Mouse (Mus musculus): ENCODE data around the gene Gm11032. TPM values are rescaled to one million over a fixed set of nuclear protein-coding genes. Genes with fewer than 3 reads are reported as not detected.
"Not testable (repeated sequence)": the region's sequence is repeated elsewhere in the genome, so short reads cannot be mapped to it uniquely, and the experiment has no call there.

The Gm11032 gene
- not detected in 2 replicates for polyA plus RNA-seq (2012; rRNA removed)

DNA sequence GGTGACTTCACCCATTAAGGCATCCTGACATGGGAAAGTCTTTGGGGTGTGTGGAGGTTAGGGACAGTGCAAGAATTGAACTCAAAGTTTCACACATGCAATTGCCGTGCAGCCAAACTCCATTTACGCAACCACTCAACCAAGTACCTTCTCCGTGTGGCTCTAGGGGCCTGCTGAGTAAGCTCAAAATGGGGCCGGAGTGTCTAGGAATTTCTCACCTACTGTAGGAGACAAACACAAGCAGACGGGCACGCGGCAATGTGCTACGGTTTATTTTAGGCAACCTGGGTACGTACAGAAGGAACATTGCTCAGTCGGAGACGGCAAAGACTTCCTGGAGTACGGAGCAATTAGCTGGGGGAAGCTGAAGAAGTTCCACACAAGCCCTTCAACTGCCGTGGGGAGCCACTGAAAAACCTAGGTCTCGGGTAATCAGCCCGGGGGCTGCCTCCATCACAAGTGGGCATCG is at the start of gene Gm11032:
Gene Gm11032, plus strand, starts transcription at position 51 of the 469 bp plus-strand sequence.
- 75% methylated on average over 16 of the region's 16 CpGs for WGBS

DNA sequence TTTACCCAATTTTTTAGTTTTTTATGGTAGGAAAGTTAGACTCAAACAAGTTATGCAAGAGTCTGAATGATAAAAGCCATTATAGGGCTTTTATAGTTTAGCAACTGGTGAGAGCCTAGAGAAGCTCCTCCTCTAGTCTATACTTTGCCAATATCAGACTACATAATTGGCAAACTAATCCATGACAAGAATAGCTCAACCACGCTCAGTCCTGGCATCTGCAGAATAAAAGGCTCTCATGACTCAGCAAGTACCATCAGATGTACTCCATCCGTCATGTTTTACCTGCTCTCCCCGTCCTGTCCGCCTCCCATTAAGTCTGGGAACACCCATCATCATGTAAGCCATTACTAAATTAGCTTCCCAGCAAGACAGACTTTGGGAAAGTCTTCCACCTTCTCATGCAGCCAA is 48.4 kb upstream of the Gm11032 start:
- no peak for DNase-seq (ENCODE audit: low read depth, low spot score)
- 13% methylated on average over 4 of the region's 4 CpGs for WGBS

More for the DNA sequence above, at the start of gene Gm11032:
- DNase-seq (ENCODE audit: low read depth, low spot score) = no peak

DNA sequence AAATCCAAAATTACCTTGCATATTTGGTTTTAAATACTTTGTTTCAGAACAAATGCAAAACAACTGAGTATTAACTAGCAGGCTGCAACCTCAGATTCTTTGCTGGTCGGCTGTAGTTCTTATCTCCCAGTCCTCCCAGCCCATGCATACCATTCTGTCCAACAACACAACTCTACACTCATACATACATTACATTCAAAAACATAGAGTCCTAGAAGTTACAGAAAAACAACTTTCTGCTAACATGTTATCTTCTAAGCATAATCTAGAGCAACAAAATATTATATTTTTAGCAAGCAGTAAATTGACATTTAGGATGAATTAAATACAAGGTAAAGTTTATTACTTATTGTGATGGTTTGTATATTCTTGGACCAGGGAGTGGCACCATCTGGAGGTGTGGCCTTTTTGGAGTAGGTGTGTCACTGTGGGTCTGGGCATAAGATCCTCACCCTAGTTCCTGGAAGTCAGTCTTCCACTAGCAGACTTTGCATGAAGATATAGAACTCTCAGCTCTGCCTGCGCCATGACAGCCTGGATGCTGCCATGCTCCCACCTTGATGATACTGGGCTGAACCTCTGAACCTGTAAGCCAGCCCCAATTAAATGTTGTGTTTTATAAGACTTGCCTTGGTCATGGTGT is 43.7 kb upstream of the Gm11032 start:
- not testable (repeated sequence) for DNase-seq (ENCODE audit: low read depth, low spot score)
- WGBS = 77% methylated on average over 2 of the region's 2 CpGs

DNA sequence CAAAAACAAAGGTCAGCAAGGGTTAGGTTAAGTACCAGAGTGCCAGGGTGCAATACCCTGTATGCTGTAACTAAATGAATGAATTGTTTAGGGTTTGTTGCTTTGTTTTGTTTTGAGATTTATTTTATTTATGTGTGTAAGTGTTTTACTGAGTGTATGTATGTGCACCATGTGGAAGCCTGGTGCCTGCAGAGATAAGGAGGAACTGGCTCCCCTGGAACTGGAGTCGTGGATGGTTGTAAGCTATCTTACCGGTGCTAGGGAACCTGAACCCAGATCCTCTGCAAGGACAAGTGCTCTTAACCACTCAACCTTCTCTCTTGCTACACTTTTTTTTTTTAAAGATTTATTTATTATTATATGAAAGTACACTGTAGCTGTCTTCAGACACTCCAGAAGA is 42.8 kb upstream of the Gm11032 start:
- DNase-seq (ENCODE audit: low read depth, low spot score) = no peak
- 88% methylated on average over 2 of the region's 2 CpGs for WGBS

DNA sequence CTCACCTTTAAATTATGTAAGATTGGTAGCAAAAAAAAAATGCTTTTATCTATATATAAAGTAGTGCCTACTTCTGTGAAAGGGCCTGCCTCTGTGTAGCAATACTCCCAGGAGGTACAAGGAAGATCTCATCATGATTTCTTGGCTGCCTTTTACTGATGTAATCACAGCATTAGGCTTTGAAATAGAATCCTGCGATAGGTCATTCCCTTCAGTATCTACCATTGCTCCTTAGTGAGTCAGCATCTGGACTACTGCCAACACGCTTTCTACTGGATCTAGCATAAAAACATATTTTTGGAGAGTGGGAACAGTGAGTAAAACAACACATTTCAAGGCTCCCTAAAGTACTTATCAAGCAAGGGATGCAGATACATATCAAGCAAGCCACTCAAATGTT is 41.2 kb upstream of the Gm11032 start:
- WGBS = 12% methylated on average over 2 of the region's 2 CpGs
- no peak for DNase-seq (ENCODE audit: low read depth, low spot score)

DNA sequence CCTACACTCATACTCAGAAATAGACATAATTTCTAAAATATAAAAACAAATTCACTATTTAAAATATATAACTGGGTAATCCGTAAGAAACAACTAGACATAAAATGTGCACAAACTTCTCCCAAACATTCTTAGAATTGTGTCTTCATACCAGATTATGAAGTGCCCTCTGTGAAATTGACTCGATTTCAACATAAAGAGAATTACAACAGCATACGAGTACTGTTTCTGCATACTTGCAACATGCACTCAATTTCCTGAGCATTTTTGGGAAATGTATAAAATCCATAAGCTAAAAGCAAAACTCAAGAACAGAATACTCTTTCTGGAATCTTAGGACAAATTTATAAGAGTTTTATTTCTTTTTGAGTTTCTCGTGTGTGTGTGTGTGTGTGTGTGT is 28.1 kb upstream of the Gm11032 start:
- DNase-seq (ENCODE audit: low read depth, low spot score) = no peak
- 69% methylated on average over 4 of the region's 4 CpGs for whole genome bisulfite sequencing

DNA sequence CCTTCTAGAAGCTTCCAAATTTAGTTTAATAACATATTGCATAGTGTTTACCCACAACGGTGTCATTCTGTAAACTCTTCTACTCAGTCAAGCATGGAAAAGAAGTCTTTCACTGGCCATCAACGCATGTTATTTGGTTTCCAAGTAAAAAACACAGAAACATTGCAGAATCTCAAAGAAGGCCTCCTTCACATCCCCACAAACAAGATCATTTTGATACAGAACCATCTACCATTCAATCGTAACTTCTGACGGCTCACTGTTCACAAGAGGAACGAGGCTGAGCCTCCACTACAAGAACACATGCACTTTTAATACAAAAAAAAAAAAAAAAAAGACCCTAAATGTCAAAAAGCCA is 26.4 kb upstream of the Gm11032 start:
- 4% methylated on average over 5 of the region's 5 CpGs for WGBS
- no peak for DNase-seq (ENCODE audit: low read depth, low spot score)

DNA sequence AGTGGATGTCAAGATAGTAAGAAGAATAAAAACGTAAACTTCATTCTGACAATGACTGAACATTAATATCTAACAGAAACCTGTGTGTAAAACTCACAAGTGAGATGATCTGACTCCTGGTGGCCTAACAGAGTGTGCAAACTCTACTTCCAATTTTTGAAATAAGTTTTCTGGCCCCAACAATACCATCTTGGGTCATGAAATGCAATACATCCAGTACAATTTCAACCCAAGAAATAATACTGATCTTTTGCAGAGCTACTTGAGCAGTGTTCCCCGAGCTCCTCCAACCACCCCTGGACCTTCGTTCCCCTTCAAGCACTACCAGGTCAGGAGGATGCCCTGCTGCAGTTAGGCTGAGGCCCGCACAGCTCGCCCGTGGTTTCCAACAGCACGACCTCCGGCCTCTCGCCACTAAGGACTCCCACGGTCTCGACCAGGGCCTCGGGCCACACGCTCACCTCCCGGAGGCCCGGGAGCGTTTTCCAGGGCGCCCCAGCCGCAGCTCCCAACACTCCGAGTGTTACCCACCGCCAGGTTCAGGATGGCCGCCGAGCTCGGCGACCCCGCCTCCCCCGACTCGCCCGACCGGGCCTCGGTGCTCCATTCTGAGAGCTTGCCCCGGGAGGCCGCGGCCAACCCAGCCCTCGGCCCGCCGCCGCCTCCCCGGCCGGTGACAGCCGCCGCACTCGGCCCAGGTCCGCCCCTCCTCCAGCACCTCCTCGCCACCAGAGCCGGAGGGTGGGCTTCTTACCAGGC is 25.8 kb upstream of the Gm11032 start:
- under 1% methylated on average over 45 of the region's 45 CpGs for WGBS
- DNase-seq (ENCODE audit: low read depth, low spot score) = no peak

DNA sequence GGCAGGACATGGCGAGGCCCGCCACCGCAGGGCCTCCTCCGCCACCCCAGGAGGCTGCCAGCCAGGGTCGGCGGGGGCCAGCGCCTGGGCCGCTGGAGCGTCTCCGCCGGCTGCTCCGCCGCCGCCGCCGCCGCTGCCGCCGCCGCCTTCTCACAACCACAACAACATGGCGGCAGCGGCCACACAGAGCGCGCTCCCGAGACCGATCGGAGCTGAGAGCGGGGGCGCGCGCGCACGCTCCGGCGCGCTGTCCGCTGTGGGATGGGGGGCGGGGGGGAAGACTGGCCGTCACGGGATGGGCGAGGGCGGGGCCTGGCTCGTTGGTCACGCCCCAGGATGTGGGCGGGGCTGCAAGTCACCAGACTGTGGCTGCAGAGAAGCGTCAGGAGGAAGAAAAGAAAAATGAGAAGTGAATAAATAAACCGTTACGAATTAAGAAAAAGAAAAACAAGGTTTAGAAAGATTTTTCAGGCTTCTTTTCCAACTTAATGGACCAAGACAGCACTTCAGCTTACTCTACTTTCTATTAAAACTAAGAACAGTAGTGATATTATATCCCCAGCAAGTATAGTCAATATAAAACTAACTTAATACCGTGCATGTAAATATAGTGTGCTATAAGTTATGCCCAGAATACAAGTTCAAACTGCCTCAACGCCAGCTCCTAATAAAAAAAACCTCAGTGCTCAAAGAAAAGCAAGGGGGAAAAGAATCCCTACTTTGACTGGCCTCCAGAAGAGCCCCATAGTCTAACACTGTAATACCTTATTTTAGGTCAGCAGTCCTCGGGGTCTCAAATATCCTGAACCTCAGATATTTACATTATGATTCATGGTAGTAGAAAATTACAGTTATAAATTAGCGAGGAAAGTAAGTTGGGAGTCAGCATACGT is 25.0 kb upstream of the Gm11032 start, which contains the start of gene Mtmr3:
Gene Mtmr3, minus strand, starts transcription at position 256 of the 893 bp plus-strand sequence.
- WGBS = 4% methylated on average over 53 of the region's 53 CpGs
- peak; percentile 78 for DNase-seq (ENCODE audit: low read depth, low spot score)

DNA sequence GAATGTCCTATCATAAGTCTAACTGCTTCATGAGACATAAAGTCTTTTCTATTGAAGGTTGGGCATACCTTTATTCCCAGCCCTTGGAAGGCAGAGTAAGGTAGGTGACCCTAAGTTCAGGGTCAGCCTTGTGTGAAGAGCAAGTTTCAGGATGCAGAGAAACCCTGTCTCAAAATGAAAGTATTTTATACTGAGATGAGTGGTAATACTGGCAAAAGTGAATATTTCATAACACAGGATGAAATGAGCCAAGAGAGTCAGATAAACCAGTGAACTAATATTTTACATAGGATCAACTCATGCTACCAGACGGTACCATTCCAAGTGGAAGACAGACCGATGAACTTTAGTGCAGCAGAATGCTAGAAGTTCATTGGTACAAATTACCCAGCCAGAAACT is 21.5 kb upstream of the Gm11032 start:
- DNase-seq (ENCODE audit: low read depth, low spot score) = no peak
- WGBS = 80% methylated on average over 2 of the region's 2 CpGs

DNA sequence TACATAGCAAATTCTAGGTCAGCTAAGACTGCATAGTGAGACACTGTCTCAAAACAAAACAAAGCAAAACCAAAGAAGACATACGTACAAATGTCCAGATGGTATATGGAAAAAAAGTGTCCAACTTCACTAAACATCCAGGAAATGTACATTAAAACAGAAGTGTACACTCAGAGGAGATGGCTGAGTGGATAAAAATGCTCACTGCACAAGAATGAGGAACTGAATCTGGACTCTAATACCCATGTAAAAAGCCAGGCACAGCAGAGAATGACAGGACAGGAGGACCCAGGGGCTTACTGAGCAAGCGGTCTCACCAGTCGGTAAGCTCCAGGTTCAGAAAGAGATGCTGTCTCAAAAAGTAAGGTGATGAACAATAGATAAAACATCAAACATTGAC is 20.0 kb upstream of the Gm11032 start:
- DNase-seq (ENCODE audit: low read depth, low spot score) = no peak

DNA sequence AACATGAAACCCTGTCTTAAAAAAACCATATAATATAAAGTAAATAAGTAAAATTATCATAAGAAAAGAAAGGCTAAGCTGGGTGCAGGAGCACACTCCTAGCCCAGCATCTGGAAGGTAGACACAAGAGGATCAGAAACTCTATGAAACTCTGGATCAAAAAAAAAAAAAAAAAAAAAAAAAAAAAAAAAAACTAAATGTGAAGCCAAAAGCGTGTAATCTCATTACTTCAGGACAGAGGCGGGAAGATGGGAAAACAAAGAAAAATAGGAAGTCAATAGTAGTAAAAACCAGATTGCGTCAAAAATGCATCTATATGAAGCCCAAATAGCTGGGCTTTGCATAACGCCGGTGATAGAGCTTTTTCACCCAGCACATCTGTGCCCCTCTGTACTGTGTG is 18.0 kb upstream of the Gm11032 start:
- WGBS = 90% methylated on average over 5 of the region's 5 CpGs
- DNase-seq (ENCODE audit: low read depth, low spot score) = no peak

More for the DNA sequence above, 20.0 kb upstream of the Gm11032 start:
- 89% methylated on average over 3 of the region's 3 CpGs for WGBS

DNA sequence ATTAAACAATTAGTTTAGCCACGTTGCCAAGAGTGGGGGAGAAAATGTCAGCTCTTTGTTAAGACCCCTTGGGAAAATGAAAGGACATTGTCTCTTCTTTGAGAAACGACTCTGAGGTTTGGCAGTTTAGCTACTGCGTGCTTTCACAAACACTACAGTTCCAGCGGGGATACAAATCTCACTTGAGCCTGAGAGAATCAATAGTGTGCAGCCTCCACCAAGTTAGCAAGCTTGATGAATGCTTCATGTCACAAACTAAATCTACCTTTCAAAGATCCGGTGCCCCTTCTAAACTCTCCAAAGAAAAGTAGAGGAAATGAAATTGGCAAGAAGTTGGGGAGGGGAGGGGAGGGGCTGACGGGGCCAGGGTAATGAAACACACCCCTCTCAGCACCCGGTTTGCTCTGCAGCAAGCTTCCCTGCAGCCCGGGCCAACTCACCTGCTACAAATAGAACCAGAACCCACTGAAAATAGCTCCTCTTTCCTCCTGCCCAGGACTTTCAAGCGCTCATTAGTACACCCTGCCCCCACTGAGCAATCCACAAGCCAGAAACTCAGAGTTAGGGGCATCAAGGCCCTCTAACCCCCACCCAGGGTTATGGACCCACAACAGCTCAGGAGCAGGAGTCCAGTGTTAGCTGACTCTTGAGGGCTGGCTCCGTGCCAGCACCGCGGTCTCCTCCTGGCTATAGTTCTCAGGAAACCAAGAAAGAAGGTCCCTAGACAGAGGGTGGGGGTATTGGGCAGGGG is 17.0 kb upstream of the Gm11032 start:
- WGBS = 20% methylated on average over 12 of the region's 12 CpGs
- DNase-seq (ENCODE audit: low read depth, low spot score) = no peak

DNA sequence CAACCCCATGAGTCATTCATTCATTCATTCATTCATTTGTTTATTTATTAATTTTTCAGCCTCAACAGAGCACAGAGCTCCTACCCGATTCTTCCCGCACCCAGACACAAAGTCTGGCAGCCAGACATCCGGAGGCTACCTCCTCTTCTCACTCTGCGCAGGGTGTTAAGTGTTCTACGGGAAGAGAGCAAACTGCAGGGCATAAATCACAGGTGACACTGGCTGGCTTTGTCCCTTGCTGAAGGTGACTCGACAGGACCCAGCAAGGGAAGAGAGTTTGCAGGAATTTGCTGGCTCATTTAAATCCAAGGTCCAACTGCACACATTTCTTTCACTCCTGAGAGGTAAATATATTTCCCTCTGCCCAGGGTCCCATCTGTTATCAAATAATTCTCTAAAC is 15.4 kb upstream of the Gm11032 start:
- no peak for DNase-seq (ENCODE audit: low read depth, low spot score)
- 42% methylated on average over 6 of the region's 6 CpGs for WGBS

DNA sequence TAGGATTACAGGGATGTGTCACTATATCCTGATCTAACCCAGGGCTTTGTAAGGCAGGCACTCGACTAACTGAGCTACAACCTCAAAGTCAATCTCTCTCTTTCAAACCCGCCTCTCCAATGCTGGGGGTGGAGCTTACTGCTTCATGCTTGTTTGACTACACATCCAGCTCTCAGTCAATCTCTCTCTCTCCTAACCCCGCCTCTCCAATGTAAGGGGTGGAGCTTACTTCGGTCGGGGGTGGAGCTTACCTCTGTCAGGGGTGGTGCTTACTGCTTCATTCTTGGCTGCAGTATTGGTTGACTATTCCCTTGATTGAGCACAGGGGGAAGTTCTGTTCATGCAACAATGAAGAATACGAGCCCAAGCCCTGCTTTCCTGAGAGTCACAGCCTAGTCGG is 14.5 kb upstream of the Gm11032 start:
- WGBS = 55% methylated on average over 7 of the region's 7 CpGs

DNA sequence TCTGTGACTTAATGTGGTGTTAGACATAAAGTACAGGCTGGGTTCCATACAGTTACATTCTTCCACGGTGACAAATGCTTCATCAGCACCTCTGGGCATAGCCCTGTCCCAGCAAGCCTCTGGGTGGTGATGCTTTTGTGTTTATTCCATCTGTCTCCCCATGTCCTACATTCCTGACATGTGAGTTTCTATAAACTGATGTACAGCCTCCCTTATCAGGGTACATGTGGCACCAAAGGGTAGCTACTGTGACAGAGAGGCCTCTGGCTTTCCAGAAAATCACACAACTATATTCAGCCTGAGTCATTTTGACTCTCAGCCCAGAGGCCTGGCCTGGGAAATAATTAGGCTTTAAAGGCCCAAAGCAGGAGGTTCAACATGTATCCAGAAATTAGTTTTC is 13.3 kb upstream of the Gm11032 start:
- no peak for DNase-seq (ENCODE audit: low read depth, low spot score)
- 67% methylated on average over 1 of the region's 1 CpGs for WGBS

More for the DNA sequence above, 14.5 kb upstream of the Gm11032 start:
- DNase-seq (ENCODE audit: low read depth, low spot score) = no peak

DNA sequence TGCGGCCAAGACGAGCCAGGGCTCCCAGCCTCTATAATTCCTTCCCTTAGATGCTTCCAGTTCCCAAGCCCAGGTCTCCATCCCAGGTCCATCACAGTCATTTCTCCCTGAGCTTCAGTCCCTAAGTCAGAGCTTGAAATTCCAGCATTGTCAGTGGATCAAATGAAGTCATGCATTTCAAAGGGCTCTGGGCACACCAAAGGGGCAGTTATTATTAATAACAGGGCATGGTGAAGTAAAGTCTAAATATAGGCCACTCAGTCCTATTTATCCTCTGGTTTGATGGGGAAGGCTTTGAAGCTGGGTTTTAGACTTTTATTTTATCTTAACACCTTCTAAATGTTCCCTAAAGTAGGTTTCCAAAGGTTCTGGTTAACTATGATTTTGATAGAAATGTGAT is 8.0 kb upstream of the Gm11032 start:
- DNase-seq (ENCODE audit: low read depth, low spot score) = no peak
- WGBS = 64% methylated on average over 2 of the region's 2 CpGs

DNA sequence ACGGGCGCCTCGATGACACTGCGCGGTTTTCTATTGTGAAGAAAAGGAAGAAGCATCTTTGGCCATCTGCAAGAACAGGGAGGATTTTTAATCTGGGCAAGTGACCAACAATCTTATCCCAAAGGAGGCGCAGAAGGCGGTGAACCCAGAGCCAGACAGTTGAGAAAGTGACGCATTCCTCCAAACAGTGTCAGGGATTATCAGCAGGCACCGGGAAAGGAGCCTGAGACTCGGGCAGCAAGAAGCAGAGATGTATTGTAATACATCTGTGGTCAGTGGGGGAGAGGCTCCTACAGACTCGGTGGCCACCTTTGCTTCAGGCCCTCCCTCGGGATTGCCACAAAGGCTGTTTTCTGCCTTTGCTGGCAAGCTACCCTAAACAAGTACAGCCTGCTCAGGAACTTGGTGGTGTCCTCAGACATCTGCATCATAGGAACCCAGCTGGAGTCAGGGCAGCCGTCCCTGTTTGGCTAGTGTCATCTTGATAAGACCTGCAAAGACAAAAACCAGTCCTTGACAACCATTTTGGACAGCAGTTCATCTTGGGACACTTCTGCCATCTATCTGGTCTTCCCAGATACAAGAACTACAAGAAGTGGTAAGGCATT is 738 bp downstream of the Gm11032 start:
- WGBS = 63% methylated on average over 13 of the region's 13 CpGs
- no peak for DNase-seq (ENCODE audit: low read depth, low spot score)

DNA sequence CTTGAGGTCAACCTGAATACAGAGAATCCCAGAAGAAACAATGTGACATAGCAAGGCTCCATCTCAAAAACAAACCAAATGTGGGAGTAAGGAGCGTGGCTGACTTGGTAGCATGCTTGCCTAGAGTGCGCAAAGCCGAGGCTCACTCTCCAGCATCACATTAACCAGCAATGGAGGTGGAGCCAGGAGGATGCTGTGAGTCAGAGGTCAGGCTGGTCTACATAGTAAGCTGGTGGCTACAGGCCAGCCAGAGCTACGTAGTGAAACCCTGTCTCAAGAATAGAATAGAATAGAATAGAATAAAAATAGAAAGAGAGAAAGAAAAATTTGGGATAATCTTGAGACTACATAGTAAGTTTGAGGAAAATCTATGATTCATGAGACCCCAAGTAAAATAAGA is 2.0 kb downstream of the Gm11032 start:
- WGBS = 72% methylated on average over 4 of the region's 4 CpGs
- no peak for DNase-seq (ENCODE audit: low read depth, low spot score)
